Mouse (Mus musculus) left cerebral cortex, postnatal 14 days (tissue): ENCODE results near the gene Eef1g. TPM values are rescaled to one million over a fixed set of nuclear protein-coding genes. Genes with fewer than 3 reads are reported as not detected.
A peak's percentile ranks its signal among the peaks of the same experiment; 100 is the strongest.

ENCODE experiments used
- DNase-seq, 2 experiments: peaks; one replicate each; pipeline ENCODE4 v3.0.0; 2021 to 2022; ENCODE audit warnings: low spot score in 2 of 2, mixed read lengths in 1 of 2
- intact Hi-C: fragments of 180-260 bp; cut with DNase I; formaldehyde crosslinking; loops from one replicate; pipeline ENCODE4 v1.15.1; 2025
- long read RNA-seq, 2 experiments: library from polyadenylated mRNA; stranded (forward); transcript quantifications; one replicate each; pipeline ENCODE4 v2.0.0; 2021
- total RNA-seq, 2 experiments: library from RNA; stranded (reverse); gene quantifications; 2 replicates each; pipeline ENCODE4 v1.2.3; 2021

The Eef1g gene
- 100 to 1,000 TPM; 188 to 198 TPM for total RNA-seq
- long read RNA-seq, experiment 1, transcript Eef1g-201 (10 exons, 1,864 nt), result major isoform, 197 of 203 reads
- long read RNA-seq, experiment 1, partial matches to known transcripts, result 4 of 203 reads
- long read RNA-seq, experiment 1, other reads (novel, unspliced or antisense), result 2 of 203 reads
- long read RNA-seq, experiment 2, transcript Eef1g-201 (10 exons, 1,864 nt), result major isoform, 143 of 157 reads
- long read RNA-seq, experiment 2, partial matches to known transcripts, result 11 of 157 reads
- long read RNA-seq, experiment 2, other reads (novel, unspliced or antisense), result 2 of 157 reads

DNA sequence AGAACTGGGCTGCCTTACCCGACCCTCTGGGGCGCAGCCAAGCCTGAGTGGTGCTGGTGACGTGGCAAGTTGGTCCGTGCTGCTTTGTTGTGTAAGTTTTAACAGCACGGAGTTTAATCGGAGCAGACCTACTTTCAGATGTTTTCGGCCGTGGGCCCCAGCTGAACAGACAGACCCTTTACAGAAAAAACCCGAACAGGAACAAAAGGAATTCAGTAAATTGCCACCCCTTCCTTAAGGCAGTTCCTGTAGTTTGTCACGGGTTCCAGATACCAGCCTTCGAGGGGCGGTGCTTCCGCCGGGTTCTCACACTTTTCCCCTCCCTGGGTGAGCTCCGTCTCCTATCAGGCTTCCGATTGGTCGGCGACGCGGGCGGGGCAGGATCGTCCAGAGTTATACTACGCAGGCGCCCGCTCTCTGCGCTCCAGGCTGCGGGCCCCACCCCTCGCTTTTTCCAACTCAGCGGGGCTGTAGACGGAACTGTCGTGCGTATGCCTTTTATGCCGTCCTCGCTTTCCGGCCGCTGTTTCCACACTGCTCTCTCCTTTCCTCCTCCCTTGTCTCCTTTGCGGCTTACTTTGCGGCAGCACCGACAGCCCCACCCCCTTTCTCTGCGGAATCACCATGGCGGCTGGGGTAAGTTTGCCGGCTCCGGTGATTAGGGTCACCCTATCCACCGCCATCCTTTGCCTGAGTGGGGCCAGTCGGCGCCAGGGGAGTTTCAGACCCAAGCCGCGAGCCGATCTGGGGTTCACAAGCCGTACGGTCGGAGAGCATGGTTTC is at the start of gene Eef1g:
Gene Eef1g (plus strand): TSS at position 452 of the 783 bp plus-strand sequence.
- DNase-seq, result peak; percentile 99 to 100
- intact Hi-C loops, result no loop called here

GRCm38 (mm10) chr19:8919000-8919399 is 47.8 kb upstream of the Eef1g start:
- intact Hi-C loops, result no loop called here
- no peak for DNase-seq

DNA sequence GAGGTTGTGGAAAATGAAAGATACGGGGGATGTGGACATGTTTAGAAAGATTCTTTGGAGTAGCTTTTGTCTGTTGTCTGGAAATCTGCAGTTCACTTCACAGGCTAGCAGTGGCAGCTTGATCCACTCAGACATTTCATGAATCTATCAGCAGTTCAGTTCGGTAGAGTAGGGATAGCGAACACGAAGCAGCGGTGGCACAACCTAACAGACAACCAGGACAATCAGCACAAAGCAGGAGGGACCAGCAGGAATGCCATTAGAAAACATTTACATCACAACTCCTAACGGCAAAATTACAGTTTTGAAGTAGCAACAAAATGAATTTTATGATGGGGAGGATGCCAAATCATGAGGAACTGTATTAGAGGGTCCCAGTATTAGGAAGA is 47.2 kb upstream of the Eef1g start:
- DNase-seq, result no peak

DNA sequence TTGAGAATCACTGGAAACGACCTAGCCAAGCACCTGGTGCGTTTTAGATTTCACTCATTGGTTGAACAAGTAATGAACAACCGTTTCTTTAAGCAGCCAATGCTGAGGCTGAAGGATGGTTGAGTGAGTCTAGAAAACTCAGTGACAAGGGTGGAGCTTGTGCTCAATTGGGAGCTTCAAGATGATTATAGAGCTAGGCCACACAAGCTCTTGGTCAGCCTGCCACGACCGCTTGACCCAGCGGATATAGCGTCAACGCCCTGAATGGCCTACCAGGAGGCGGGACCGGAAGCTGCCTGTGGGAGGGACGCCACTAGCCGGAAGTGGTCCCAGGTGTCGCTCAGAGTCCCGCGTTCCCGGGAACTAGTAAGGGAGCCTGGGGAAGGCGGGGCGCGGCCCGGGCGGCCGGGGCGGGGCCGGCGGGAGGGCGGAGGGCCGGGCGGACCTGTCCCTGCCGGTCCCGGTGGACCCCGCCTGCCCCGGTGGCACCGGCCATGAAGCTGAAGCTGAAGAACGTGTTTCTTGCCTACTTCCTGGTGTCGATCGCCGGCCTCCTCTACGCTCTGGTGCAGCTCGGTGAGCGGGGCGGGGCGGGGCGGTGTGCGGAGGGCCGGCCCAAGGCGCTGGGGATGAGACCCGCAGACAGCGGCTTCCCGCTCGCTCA is 46.6 kb upstream of the Eef1g start, which contains the start of gene B3gat3:
Gene B3gat3 (plus strand): TSS at position 302 of the 664 bp plus-strand sequence.
- peak; percentile 91 to 93 for DNase-seq
- intact Hi-C loops, result no loop called here

More for the DNA sequence above, 47.2 kb upstream of the Eef1g start:
- intact Hi-C loops, result no loop called here

DNA sequence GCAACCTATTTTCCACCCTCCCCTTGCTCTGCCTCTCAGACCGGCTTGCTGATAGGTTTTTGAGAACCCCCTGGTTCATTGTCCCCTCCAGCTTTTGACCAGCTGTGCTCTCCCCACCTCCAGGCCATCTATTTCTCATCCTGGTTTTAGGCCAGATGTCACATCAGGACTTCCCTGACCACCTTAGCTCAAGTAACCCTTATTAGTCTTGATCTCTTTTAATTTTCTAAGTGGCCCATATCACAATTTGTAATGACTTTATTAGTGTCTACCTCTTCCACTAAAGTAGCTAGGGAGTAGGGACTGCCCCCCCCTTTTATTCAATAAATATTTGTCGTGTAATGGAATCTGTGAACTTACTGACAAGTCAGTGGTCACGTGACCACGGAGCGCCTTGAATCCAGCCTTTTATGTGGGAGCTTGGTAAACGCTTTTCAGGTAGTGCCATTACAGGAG is 46.0 kb upstream of the Eef1g start:
- no peak for DNase-seq
- intact Hi-C loops, result no loop called here

DNA sequence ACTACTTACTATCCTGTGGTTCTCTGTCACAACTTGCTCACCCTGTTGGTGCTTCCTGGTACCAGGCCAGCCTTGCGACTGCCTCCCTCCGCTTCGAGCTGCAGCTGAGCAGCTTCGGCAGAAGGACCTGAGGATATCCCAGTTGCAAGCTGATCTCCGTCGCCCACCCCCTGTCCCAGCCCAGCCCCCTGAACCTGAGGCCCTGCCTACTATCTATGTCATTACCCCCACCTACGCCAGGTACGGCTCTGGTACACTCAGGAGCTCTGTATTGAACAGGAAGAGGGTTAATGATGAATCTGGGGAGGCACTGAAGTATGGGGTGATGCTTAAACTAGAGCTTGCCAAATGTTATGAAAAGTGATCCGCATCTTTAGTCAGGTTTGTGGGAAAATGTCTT is 45.1 kb upstream of the Eef1g start:
- DNase-seq, result no peak
- intact Hi-C loops, result no loop called here

DNA sequence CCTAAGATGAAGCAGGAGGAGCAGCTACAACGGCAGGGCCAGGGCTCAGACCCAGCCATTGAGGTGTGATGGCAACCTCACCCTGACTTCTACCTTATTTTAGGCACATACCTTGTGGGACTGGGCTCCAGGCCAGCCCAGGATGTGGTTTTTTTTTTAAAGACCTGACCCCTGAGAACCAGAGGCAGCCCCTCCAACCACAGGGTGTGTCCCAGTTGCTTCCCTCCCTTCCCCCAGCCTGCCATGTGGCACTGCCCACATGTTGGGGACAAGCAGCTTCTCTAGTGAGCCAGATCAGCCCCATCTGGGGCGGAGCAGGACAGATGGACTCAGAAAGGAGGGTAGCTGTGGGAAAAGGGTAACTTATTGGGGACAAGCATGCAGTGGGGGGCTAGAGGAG is 40.1 kb upstream of the Eef1g start:
- intact Hi-C loops, result no loop called here

GRCm38 (mm10) chr19:8927891-8928525 is 38.8 kb upstream of the Eef1g start:
- DNase-seq, result no peak
- intact Hi-C loops, result no loop called here

More for the DNA sequence above, 40.1 kb upstream of the Eef1g start:
- DNase-seq, result no peak

DNA sequence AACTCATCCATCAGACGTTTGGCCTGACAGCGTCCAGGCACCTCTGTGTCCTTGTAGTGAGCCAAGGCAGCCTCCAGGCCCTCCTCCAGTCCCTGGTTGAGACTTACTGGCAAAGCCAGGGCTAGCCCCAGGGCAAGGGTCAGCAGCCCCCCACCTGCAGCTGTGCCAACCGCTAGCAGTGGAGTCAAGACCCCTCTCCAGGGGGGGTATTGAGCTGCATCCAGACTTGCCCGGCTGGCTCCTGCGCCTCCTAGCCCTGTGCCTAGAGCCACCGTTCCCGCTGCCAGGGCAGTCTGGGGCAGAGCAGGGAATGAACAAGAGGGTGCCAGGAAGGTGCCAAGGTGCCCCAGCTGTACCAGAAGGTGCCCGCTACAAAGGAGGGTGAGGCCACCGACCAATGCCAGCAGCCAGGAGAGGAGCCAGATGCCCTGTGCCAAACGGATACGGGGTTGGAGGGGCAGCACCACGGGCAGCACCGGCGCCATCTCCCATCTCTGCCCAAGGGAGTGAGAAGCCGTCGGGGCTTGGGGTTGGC is 38.1 kb upstream of the Eef1g start:
- intact Hi-C loops, result no loop called here
- no peak for DNase-seq

DNA sequence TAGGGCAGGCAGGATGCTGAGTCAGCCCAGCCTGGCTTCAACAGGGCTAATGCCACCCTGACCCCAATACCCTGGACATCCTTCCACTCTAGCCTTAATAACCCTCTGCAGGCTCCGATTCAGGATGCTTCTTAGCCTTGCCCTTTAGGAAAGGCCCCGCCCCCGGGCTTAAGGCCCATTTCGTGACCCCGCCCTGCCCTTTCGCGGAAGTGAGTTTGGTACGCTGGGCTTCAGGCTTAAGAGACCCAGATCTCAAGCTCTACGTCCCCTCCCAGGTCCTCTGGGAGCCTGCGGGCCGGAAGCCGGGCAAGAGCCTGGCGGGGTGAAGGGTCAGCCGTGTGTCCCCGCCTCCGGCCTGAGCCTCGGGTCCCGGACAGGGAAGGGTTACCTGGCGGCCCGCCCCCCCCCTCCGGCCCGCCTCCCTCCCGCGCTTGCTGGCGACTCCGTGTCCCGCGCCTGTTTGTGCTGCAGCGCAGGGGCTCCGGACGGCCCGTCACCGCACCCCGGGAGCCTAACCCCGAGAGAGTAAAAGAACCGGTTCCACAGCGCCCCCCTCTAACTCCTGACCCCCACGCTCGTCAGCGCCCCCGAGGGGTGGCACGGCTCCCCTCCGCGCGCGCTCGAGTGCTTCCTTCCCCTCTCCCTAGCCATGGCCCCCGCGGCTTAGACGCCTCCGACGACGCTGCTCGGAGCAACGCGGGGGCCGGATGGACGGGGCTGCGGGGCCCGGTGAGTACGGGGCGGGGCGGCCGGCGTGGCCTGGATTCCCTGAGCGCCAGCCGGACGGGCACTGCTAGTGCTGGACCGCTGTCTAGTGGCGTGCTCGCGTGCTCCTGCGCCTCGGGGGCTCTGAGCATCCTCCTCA is 37.4 kb upstream of the Eef1g start, which contains the start of the genes Rom1 and Eml3:
Gene Rom1 (minus strand): TSS at position 133 of the 865 bp plus-strand sequence.
Gene Eml3 (plus strand): TSS at position 329 of the 865 bp plus-strand sequence.
- intact Hi-C loops, result no loop called here
- peak in 1 of 2 experiments; percentile 58 for DNase-seq

DNA sequence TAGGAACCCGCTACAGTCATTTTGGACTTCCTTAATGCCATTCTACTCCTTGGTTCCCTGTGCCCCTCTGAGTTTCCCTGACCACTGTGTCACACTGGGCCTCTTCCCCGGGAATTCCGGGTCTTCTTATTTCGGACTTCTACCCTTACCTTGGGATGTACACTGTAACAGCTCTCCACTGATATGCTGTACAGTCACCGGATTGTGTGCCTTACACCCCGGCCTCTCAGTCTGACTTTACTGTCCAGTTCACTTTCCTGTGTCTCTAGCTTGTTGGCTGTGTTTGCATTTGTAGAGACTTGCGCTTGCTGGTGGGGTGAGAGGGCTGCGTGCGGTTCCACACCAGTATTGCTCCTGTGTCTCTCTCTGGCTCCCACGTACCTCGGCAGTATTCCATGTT is 36.7 kb upstream of the Eef1g start:
- DNase-seq, result no peak
- intact Hi-C loops, result no loop called here

- intact Hi-C loops, result no loop called here
- no peak for DNase-seq
Observed at GRCm38 (mm10) chr19:8930771-8931170, 36.1 kb upstream of the Eef1g start.

DNA sequence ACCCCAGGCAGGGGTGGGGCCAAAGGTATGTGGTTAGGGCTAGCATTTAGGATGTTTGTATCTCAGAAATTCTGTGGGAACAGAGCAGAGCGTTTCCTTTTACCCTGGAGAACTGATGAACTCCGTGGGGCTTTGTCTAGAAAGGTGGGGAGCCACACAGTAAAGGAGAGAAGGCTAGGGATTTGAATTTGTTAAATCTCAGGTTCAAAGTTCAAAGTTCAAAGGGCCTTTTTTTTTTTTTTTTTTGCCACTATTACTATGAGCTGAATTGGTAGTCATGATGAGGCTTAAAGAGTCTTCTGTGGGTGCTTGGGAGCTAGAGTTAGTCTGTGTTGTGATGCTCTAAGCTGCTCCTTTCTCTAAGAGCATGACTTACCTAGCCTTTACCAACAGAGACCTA is 30.1 kb upstream of the Eef1g start:
- no peak for DNase-seq
- intact Hi-C loops, result no loop called here

- intact Hi-C loops, result no loop called here
- no peak for DNase-seq
Observed at GRCm38 (mm10) chr19:8940526-8941133, 26.2 kb upstream of the Eef1g start.

- no peak for DNase-seq
- intact Hi-C loops, result no loop called here
Observed at GRCm38 (mm10) chr19:8941136-8941514, 25.7 kb upstream of the Eef1g start.

- peak; percentile 95 to 96 for DNase-seq
- intact Hi-C loops, result no loop called here
Observed at GRCm38 (mm10) chr19:8941515-8942217, 25.2 kb upstream of the Eef1g start, which contains the start of gene Mta2. TSS of gene Mta2 (plus strand) at chr19:8941875.

- intact Hi-C loops, result no loop called here
- peak in 1 of 2 experiments; percentile 59 for DNase-seq
Observed at GRCm38 (mm10) chr19:8942276-8942964, 24.4 kb upstream of the Eef1g start.
